Mouse (Mus musculus): ENCODE results near the gene Exoc6. TPM values are rescaled to one million over a fixed set of nuclear protein-coding genes. Genes with fewer than 3 reads are reported as not detected.

Gene Exoc6
- 8.0 and 12.3 TPM in 2 replicates for polyA plus RNA-seq (2012; rRNA removed; ENCODE audit: low replicate concordance)

GRCm38 (mm10) chr19:37550101-37551039 is at the start of gene Exoc6:
TSS of gene Exoc6 (plus strand) at chr19:37550418.

GRCm38 (mm10) chr19:37685281-37685680 is 135.1 kb downstream of the Exoc6 start, which contains the start of gene Cyp26c1:
TSS of gene Cyp26c1 (plus strand) at chr19:37685581.

GRCm38 (mm10) chr19:37697651-37698272 is 147.5 kb downstream of the Exoc6 start, which contains the start of gene Cyp26a1:
TSS of gene Cyp26a1 (plus strand) at chr19:37697798.

Other genes starting within 250 kb of the Exoc6 start
- 31.4 and 36.4 TPM in 2 replicates for gene Ide, start 212.6 kb upstream of the Exoc6 start, polyA plus RNA-seq (2012; rRNA removed; ENCODE audit: low replicate concordance)
- 0.44 and 2.8 TPM in 2 replicates for gene Kif11, start 174.0 kb upstream of the Exoc6 start, polyA plus RNA-seq (2012; rRNA removed; ENCODE audit: low replicate concordance)
- gene Hhex, start 115.6 kb upstream of the Exoc6 start, polyA plus RNA-seq (2012; rRNA removed; ENCODE audit: low replicate concordance), result 6.2 and 6.8 TPM in 2 replicates
- not detected in 2 replicates for gene Cyp26c1, start 135.2 kb downstream of the Exoc6 start, polyA plus RNA-seq (2012; rRNA removed; ENCODE audit: low replicate concordance)
- 0.14 and 2.4 TPM in 2 replicates for gene Cyp26a1, start 147.4 kb downstream of the Exoc6 start, polyA plus RNA-seq (2012; rRNA removed; ENCODE audit: low replicate concordance)

Data from subcutaneous adipose tissue, adult 2 months (tissue).